Mouse (Mus musculus) midbrain, postnatal 0 days (tissue): ENCODE data around the gene Elavl3. TPM values are rescaled to one million over a fixed set of nuclear protein-coding genes. Genes with fewer than 3 reads are reported as not detected.

Experiments
- ATAC-seq: fragments of 200-750 bp; cut with Nextera tagmentation; 2 replicates; pipeline ENCODE4 v1.8.0; 2017; ENCODE audit warnings: moderate number of reproducible peaks, mild to moderate bottlenecking, moderate TSS enrichment, moderate library complexity; ENCODE audit not compliant: low FRiP score
- DNase-seq: peaks from one replicate; pipeline ENCODE4 v3.0.0-alpha.2; 2015; ENCODE audit warnings: low spot score
- H3K27ac ChIP-seq: fragments of 300-500 bp; sonication (generic); 2 replicates; pipeline ENCODE4 v1.5.1; 2014; ENCODE audit warnings: low read depth, mild to moderate bottlenecking, low read length, mixed read lengths
- H3K27me3 ChIP-seq: fragments of 300-500 bp; sonication (generic); 2 replicates; pipeline ENCODE4 v1.6.1; 2014; ENCODE audit warnings: low read length, control low read depth, mixed read lengths; ENCODE audit not compliant: insufficient read depth
- H3K36me3 ChIP-seq: fragments of 300-500 bp; sonication (generic); 2 replicates; pipeline ENCODE4 v1.6.1; 2014; ENCODE audit warnings: low read length, control low read depth, mixed read lengths; ENCODE audit not compliant: insufficient read depth
- H3K4me1 ChIP-seq: fragments of 300-500 bp; sonication (generic); 2 replicates; pipeline ENCODE4 v1.6.1; 2014; ENCODE audit warnings: mild to moderate bottlenecking, control low read depth, antibody characterized with exemption, low read length, mixed read lengths; ENCODE audit not compliant: insufficient read depth
- H3K4me2 ChIP-seq: fragments of 300-500 bp; sonication (generic); 2 replicates; pipeline ENCODE4 v1.6.1; 2014; ENCODE audit warnings: low read depth, mild to moderate bottlenecking, low read length, mixed read lengths; ENCODE audit not compliant: poor library complexity, severe bottlenecking
- H3K4me3 ChIP-seq: fragments of 300-500 bp; sonication (generic); 2 replicates; pipeline ENCODE4 v1.5.1; 2014; ENCODE audit warnings: low read depth, mild to moderate bottlenecking, low read length, moderate library complexity
- H3K9ac ChIP-seq: fragments of 300-500 bp; sonication (generic); replicated peaks from 2 replicates; pipeline ENCODE4 v1.6.1; 2014; ENCODE audit warnings: mild to moderate bottlenecking, low read length, moderate library complexity, mixed read lengths; ENCODE audit not compliant: poor library complexity, severe bottlenecking
- H3K9me3 ChIP-seq: fragments of 300-500 bp; sonication (generic); 2 replicates; pipeline ENCODE4 v1.6.1; 2016; ENCODE audit warnings: low read length, control low read depth
- CTCF ChIP-seq: IDR thresholded peaks from 2 replicates; pipeline ENCODE4 v1.5.1; 2016; ENCODE audit warnings: antibody characterized with exemption, mild to moderate bottlenecking
- WGBS: fragments of 180-500 bp; shearing (Covaris S2); extraction: QIAGEN DNeasy Blood & Tissue Kit; methylation state at CpG from one replicate; pipeline ENCODE4 v1.1.7; 2014; 5-methylcytosine and 5-hydroxymethylcytosine counted together
- polyA plus RNA-seq: library from polyadenylated mRNA; unstranded; fragments of >200 nt; fragmentation: Nextera tagmentation; extraction: Ambion mirVana; gene quantifications from 2 replicates; pipeline ENCODE4 v1.2.1, GENCODE M21; 2015
- total RNA-seq: library from RNA; depleted of rRNA; stranded (reverse); fragments of >200 nt; gene quantifications from 2 replicates; pipeline ENCODE4 v1.2.3, GENCODE M21; 2014

The Elavl3 gene
- total and polyA plus RNA-seq, 2 experiments from 2014 or later: 78.7 to 239 TPM

- H3K27ac ChIP-seq: no peak overlapping the region
- 0 out of 2 replicates have a peak, but pooled peaks cover 3% of the 10 kb centered on the region for H3K36me3 ChIP-seq
- peak overlapping the region; percentile 70 for H3K4me2 ChIP-seq
- ATAC-seq (no peak), DNase-seq (no peak)
- 11% methylated on average over 36 of the region's 36 CpGs for WGBS
- H3K9ac ChIP-seq: no peak overlapping the region
- TF ChIP-seq CTCF: no peak
- no peaks in the 10 kb centered on the region for H3K9me3 ChIP-seq
- peak overlapping the region; percentile 35; the same call in 1 of the 2 replicates for H3K4me3 ChIP-seq
- peaks cover 43% of the 10 kb centered on the region for H3K27me3 ChIP-seq
- H3K4me1 ChIP-seq: 0 out of 2 replicates have a peak, but pooled peaks cover 8% of the 10 kb centered on the region
Observed at GRCm38 (mm10) chr9:21987592-21988342, 64.1 kb downstream of the Elavl3 start.

- Histone ChIP-seq H3K4me1 (0 out of 2 replicates have a peak, but pooled peaks cover 8% of the 10 kb centered on the region), H3K27ac (no peak overlapping the region), H3K9me3 (no peaks in the 10 kb centered on the region), H3K9ac (no peak overlapping the region), H3K36me3 (no peaks in the 10 kb centered on the region), H3K4me3 (no peak overlapping the region), H3K4me2 (no peak overlapping the region), H3K27me3 (peaks cover 16% of the 10 kb centered on the region)
- WGBS: 3% methylated on average over 3 of the region's 3 CpGs
- TF ChIP-seq CTCF: no peak
- ATAC-seq (no peak), DNase-seq (no peak)
Observed at GRCm38 (mm10) chr9:21983911-21984310, 67.9 kb downstream of the Elavl3 start.

GRCm38 (mm10) chr9:21978398-21979128 is 73.3 kb downstream of the Elavl3 start:
- TF ChIP-seq CTCF: no peak
- DNase-seq (no peak), ATAC-seq (no peak)
- Histone ChIP-seq H3K4me3 (no peak overlapping the region), H3K9me3 (no peaks in the 10 kb centered on the region), H3K4me2 (no peak overlapping the region), H3K27me3 (no peaks in the 10 kb centered on the region), H3K36me3 (no peaks in the 10 kb centered on the region), H3K4me1 (no peaks in the 10 kb centered on the region), H3K9ac (no peak overlapping the region), H3K27ac (no peak overlapping the region)
- WGBS: 93% methylated on average over 4 of the region's 4 CpGs

GRCm38 (mm10) chr9:21977972-21978371 is 73.9 kb downstream of the Elavl3 start:
- no peak overlapping the region for H3K4me3 ChIP-seq
- DNase-seq (no peak), ATAC-seq (no peak)
- TF ChIP-seq CTCF: peak; percentile 54
- no peaks in the 10 kb centered on the region for H3K27me3 ChIP-seq
- H3K4me2 ChIP-seq: no peak overlapping the region
- no peak overlapping the region for H3K27ac ChIP-seq
- H3K4me1 ChIP-seq: no peaks in the 10 kb centered on the region
- no peak overlapping the region for H3K9ac ChIP-seq
- no peaks in the 10 kb centered on the region for H3K9me3 ChIP-seq
- 17% methylated on average over 2 of the region's 2 CpGs for WGBS
- H3K36me3 ChIP-seq: no peaks in the 10 kb centered on the region

- TF ChIP-seq CTCF: no peak
- no peak for DNase-seq
- ATAC-seq: no peak
Observed at GRCm38 (mm10) chr9:21977331-21977730, 74.5 kb downstream of the Elavl3 start.

GRCm38 (mm10) chr9:21976626-21977175 is 75.1 kb downstream of the Elavl3 start:
- 85% methylated on average over 10 of the region's 10 CpGs for WGBS
- TF ChIP-seq CTCF: no peak

More at GRCm38 (mm10) chr9:21977331-21977730, 74.5 kb downstream of the Elavl3 start:
- 78% methylated on average over 5 of the region's 5 CpGs for WGBS
- H3K4me1 ChIP-seq: no peaks in the 10 kb centered on the region
- no peaks in the 10 kb centered on the region for H3K9me3 ChIP-seq
- H3K4me3 ChIP-seq: no peak overlapping the region
- no peak overlapping the region for H3K9ac ChIP-seq
- H3K36me3 ChIP-seq: no peaks in the 10 kb centered on the region
- no peak overlapping the region for H3K27ac ChIP-seq
- H3K27me3 ChIP-seq: no peaks in the 10 kb centered on the region
- H3K4me2 ChIP-seq: no peak overlapping the region

More at GRCm38 (mm10) chr9:21976626-21977175, 75.1 kb downstream of the Elavl3 start:
- Histone ChIP-seq H3K27ac (no peak overlapping the region), H3K36me3 (no peaks in the 10 kb centered on the region), H3K9ac (no peak overlapping the region), H3K4me3 (no peak overlapping the region), H3K4me2 (no peak overlapping the region), H3K9me3 (no peaks in the 10 kb centered on the region), H3K27me3 (no peaks in the 10 kb centered on the region), H3K4me1 (no peaks in the 10 kb centered on the region)
- no peak for DNase-seq
- no peak for ATAC-seq
